Mouse (Mus musculus) A20 (cell line): ENCODE measurements around the gene Hpse2.

Source experiments
- DNase-seq: peaks from one replicate; pipeline ENCODE4 v3.0.0-alpha.2; 2011; ENCODE audit warnings: low read depth, low spot score

The Hpse2 gene

DNA sequence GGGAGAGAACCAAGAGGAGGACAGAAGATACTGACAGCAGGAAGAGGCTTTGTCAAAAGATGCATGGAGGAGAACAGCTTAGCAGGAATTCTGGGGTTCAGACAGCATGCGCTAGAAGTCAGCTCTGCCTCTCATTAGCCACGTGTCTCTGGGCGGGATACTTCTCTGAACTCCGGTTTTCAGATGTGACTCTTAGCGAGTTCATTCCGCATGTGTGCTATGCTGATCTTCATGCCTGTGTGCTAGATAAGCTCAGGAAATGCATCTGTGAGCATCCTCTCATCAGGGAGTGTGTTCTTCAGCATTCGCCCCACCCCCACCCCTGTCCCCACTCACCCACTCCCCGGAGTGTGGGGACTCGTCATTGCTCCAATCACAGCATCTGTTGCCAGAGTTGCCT lies 650.4 kb downstream of the Hpse2 start:
- no peak for DNase-seq
